Mouse (Mus musculus): ENCODE results near the gene Npcd. TPM values are rescaled to one million over a fixed set of nuclear protein-coding genes. Genes with fewer than 3 reads are reported as not detected.

The Npcd gene
- polyA plus RNA-seq, 1 experiment, result 3.2 TPM

DNA sequence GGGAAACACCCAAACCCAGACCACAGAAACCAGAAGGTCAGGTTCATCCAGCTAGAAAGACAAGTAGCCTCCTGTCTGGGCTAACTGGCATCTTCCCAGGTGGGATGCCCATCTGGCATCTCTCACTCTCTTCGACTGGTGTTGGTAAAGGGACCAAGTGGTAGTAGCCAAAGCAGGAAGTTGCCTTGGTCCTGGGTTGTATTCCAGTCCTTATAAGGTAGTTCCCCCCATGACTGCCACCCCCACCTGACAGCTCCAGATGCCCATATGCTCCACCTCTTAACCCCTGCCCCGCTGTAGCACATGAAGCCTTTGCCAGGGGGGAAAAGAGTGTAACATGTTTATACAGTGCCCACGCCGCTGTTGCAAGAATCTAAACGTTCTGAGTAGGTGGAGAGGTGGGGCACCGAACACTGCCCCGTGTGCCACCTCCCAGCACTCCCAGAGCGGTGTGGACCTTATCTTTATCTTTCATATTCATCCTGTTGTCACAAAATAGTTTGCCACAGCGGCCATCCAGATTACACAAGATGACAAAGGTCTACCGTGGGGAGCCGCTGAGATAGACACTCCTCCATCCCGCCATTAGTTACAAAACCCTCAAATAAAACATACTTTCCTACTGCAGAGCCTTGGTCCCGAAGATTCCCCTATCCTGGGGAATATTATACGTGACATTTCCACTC lies 92.7 kb downstream of the Npcd start:
- H3K4me2 ChIP-seq (ENCODE audit: low read depth), result peak overlapping the region; percentile 92
- H3K27me3 ChIP-seq (ENCODE audit: control insufficient read depth, insufficient read depth, insufficient read length), result no peaks in the 10 kb centered on the region
- peak overlapping the region; percentile 81 for H3ac ChIP-seq (ENCODE audit: control insufficient read depth, insufficient read length)
- peak overlapping the region; percentile 76 for H3K4me3 ChIP-seq
- H3K36me3 ChIP-seq (ENCODE audit: control insufficient read depth, insufficient read depth), result peaks cover 16% of the 10 kb centered on the region
- peaks cover 24% of the 10 kb centered on the region for H3K79me2 ChIP-seq (ENCODE audit: control insufficient read depth, insufficient read depth)
- TF ChIP-seq SRF (IDR thresholded peaks at IDR 0.05; ENCODE audit: control insufficient read depth, insufficient read length, low read depth) (peak; percentile 88), POLR2AphosphoS2 (IDR thresholded peaks at IDR 0.05; ENCODE audit: insufficient read length, low read depth) (peak; percentile 50), MYOG (IDR thresholded peaks at IDR 0.05; ENCODE audit: control insufficient read depth in 1 of 3, insufficient read depth in 1 of 3, insufficient read length in 2 of 3, low read depth in 2 of 3) (no peak), MAX (IDR thresholded peaks at IDR 0.05; ENCODE audit: low read depth) (no peak), POLR2A (IDR thresholded peaks at IDR 0.05; ENCODE audit: insufficient read length, low read depth) (peak; percentile 43), E2F4 (IDR thresholded peaks at IDR 0.05; ENCODE audit: insufficient read depth) (no peak), MYOD1 (IDR thresholded peaks at IDR 0.05; ENCODE audit: control insufficient read depth in 1 of 3, insufficient read length in 2 of 3, low read depth in 2 of 3) (peak in 1 of 3 experiments; percentile 24), USF1 (IDR thresholded peaks at IDR 0.05; ENCODE audit: low read depth) (peak; percentile 18)

DNA sequence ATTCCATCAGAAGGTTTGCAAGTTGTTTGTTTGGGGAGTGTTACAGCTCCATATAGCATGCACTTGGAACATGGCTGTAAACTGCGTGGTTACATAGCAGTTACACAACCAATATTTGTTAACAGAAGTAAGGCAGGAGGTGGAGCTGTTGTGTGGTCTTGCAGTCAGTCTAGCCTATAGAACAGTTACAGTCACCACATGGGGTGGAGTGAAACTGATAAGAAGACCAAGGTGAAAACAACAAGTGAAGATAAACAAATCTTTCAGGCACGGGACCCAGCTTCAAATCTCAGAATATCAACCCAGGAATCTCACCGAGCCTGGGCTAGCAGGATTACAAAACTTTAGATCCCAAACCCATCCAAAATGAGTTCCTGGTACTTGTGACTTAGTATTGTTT lies 93.3 kb downstream of the Npcd start:
- TF ChIP-seq POLR2AphosphoS2 (IDR thresholded peaks at IDR 0.05; ENCODE audit: insufficient read length, low read depth) (no peak), E2F4 (IDR thresholded peaks at IDR 0.05; ENCODE audit: insufficient read depth) (no peak), TCF3 (IDR thresholded peaks at IDR 0.05; ENCODE audit: insufficient read length, low read depth) (no peak), USF1 (IDR thresholded peaks at IDR 0.05; ENCODE audit: low read depth) (no peak), TCF12 (IDR thresholded peaks at IDR 0.05; ENCODE audit: insufficient read depth, poor library complexity, severe bottlenecking) (no peak), MYOG (IDR thresholded peaks at IDR 0.05; ENCODE audit: control insufficient read depth in 1 of 3, insufficient read depth in 1 of 3, insufficient read length in 2 of 3, low read depth in 2 of 3) (no peak), REST (IDR thresholded peaks at IDR 0.05; ENCODE audit: insufficient read depth, insufficient read length) (no peak), MYOD1 (IDR thresholded peaks at IDR 0.05; ENCODE audit: control insufficient read depth in 1 of 3, insufficient read length in 2 of 3, low read depth in 2 of 3) (no peak), SRF (IDR thresholded peaks at IDR 0.05; ENCODE audit: control insufficient read depth, insufficient read length, low read depth) (no peak), MAX (IDR thresholded peaks at IDR 0.05; ENCODE audit: low read depth) (no peak), POLR2A (IDR thresholded peaks at IDR 0.05; ENCODE audit: insufficient read length, low read depth) (no peak), CEBPB (IDR thresholded peaks at IDR 0.05; ENCODE audit: insufficient read depth, poor library complexity, severe bottlenecking) (no peak)
- no peaks in the 10 kb centered on the region for H3K27me3 ChIP-seq (ENCODE audit: control insufficient read depth, insufficient read depth, insufficient read length)
- peaks cover 17% of the 10 kb centered on the region for H3K36me3 ChIP-seq (ENCODE audit: control insufficient read depth, insufficient read depth)
- peaks cover 24% of the 10 kb centered on the region for H3K79me2 ChIP-seq (ENCODE audit: control insufficient read depth, insufficient read depth)
- no peak overlapping the region for H3ac ChIP-seq (ENCODE audit: control insufficient read depth, insufficient read length)
- H3K4me2 ChIP-seq (ENCODE audit: low read depth), result peak overlapping the region; percentile 92
- peak overlapping the region; percentile 76 for H3K4me3 ChIP-seq

Other genes starting within 250 kb of the Npcd start
- not detected for gene Dmc1, start 229.1 kb downstream of the Npcd start, polyA plus RNA-seq (2012; fragmentation: generic; extraction: Trizol)
- gene Fam227a, start 175.3 kb downstream of the Npcd start, polyA plus RNA-seq (2012; fragmentation: generic; extraction: Trizol), result 0.74 TPM
- 41.6 TPM for gene Cby1, start 175.0 kb downstream of the Npcd start, polyA plus RNA-seq (2012; fragmentation: generic; extraction: Trizol)
- 110 TPM for gene Tomm22, start 163.4 kb downstream of the Npcd start, polyA plus RNA-seq (2012; fragmentation: generic; extraction: Trizol)
- gene Josd1, start 146.3 kb downstream of the Npcd start, polyA plus RNA-seq (2012; fragmentation: generic; extraction: Trizol), result 40.6 TPM
- gene Gtpbp1, start 143.4 kb downstream of the Npcd start, polyA plus RNA-seq (2012; fragmentation: generic; extraction: Trizol), result 52.7 TPM
- gene Sun2, start 91.7 kb downstream of the Npcd start, polyA plus RNA-seq (2012; fragmentation: generic; extraction: Trizol), result 78.0 TPM
- gene Dnal4, start 56.4 kb downstream of the Npcd start, polyA plus RNA-seq (2012; fragmentation: generic; extraction: Trizol), result 66.8 TPM
- 14.3 TPM for gene Nptxr, start 29.5 kb downstream of the Npcd start, polyA plus RNA-seq (2012; fragmentation: generic; extraction: Trizol)
- gene Cbx6, start 451 bp upstream of the Npcd start, polyA plus RNA-seq (2012; fragmentation: generic; extraction: Trizol), result 26.1 TPM
- 10.0 TPM for gene Apobec3, start 57.4 kb upstream of the Npcd start, polyA plus RNA-seq (2012; fragmentation: generic; extraction: Trizol)
- gene Cbx7, start 136.9 kb upstream of the Npcd start, polyA plus RNA-seq (2012; fragmentation: generic; extraction: Trizol), result 4.7 TPM
- 21.7 TPM for gene Pdgfb, start 180.7 kb upstream of the Npcd start, polyA plus RNA-seq (2012; fragmentation: generic; extraction: Trizol)

Measured in myocyte (in vitro differentiated cells).